Mouse (Mus musculus) liver (tissue): ENCODE measurements around the gene Spata9.

Experiments
- DNase-seq: peaks from one replicate; pipeline ENCODE4 v3.0.0-alpha.2; 2020; ENCODE audit warnings: mixed read lengths

Gene Spata9

GRCm38 (mm10) chr13:75992169-75993028, 25.4 kb downstream of the Spata9 start:
- DNase-seq: no peak

- DNase-seq: no peak
Measured at GRCm38 (mm10) chr13:76003272-76003671, 36.3 kb downstream of the Spata9 start.

- DNase-seq: no peak
Measured at GRCm38 (mm10) chr13:76014511-76014910, 47.6 kb downstream of the Spata9 start.

- peak; percentile 78 for DNase-seq
Measured at GRCm38 (mm10) chr13:76017465-76017864, 50.5 kb downstream of the Spata9 start.

- peak; percentile 97 for DNase-seq
Measured at GRCm38 (mm10) chr13:76017974-76018843, 51.3 kb downstream of the Spata9 start, which contains the start of gene Rfesd. Gene Rfesd, minus strand, starts transcription at chr13:76018719.

- no peak for DNase-seq
Measured at GRCm38 (mm10) chr13:76018844-76019400, 52.0 kb downstream of the Spata9 start.

GRCm38 (mm10) chr13:76021782-76022181, 54.8 kb downstream of the Spata9 start:
- no peak for DNase-seq

GRCm38 (mm10) chr13:76024588-76024987, 57.6 kb downstream of the Spata9 start:
- no peak for DNase-seq

- DNase-seq: no peak
Measured at GRCm38 (mm10) chr13:76042455-76042854, 75.5 kb downstream of the Spata9 start.

- DNase-seq: no peak
Measured at GRCm38 (mm10) chr13:76044971-76045370, 78.0 kb downstream of the Spata9 start.
